Mouse (Mus musculus): ENCODE measurements around the gene Sox5. TPM values are rescaled to one million over a fixed set of nuclear protein-coding genes. Genes with fewer than 3 reads are reported as not detected.

The Sox5 gene
- polyA plus RNA-seq, 1 experiment from 2014 or later = 25.8 TPM

- peaks cover 15% of the 10 kb centered on the region for H3K4me1 ChIP-seq (ENCODE audit: control insufficient read depth, insufficient read depth, low read length)
- no peaks in the 10 kb centered on the region for H3K9me3 ChIP-seq (replicated peaks; ENCODE audit: control insufficient read depth, low read length)
- no peak overlapping the region for H3K27ac ChIP-seq (ENCODE audit: low read length)
- ATAC-seq (ENCODE audit: insufficient read depth, low FRiP score) = no peak
- 86% methylated on average over 14 of the region's 14 CpGs for WGBS
- no peak overlapping the region for H3K9ac ChIP-seq (ENCODE audit: low read length)
- H3K36me3 ChIP-seq (ENCODE audit: control insufficient read depth, insufficient read depth, low read length) = no peaks in the 10 kb centered on the region
- no peak overlapping the region for H3K4me2 ChIP-seq (ENCODE audit: low read depth, low read length)
- H3K4me3 ChIP-seq (replicated peaks; ENCODE audit: low read length) = no peak overlapping the region
- no peaks in the 10 kb centered on the region for H3K27me3 ChIP-seq (ENCODE audit: control insufficient read depth, insufficient read depth, low read length)
Observed at GRCm38 (mm10) chr6:144756444-144756843, 25.3 kb downstream of the Sox5 start.

DNA sequence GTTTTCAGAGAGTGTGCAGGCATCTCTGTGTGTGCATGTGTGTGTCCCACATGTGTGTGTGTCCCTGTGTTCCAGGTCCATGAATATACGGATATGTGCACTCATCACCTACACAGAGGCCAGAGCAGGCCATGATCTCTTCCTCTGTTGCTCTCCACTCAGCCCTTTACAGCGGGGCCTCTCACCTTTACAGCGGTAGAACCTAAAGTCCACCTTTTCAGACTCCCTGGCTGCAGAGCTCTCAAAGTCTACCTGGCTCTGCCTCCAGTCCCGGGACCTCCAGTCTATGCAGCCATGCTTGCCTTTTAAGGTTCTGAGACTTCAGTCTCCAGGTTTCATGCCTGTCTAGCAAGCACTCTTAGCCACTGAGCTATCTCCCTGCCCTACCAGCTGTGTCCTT is 26.5 kb downstream of the Sox5 start:
- Histone ChIP-seq H3K4me1 (ENCODE audit: control insufficient read depth, insufficient read depth, low read length) (peaks cover 15% of the 10 kb centered on the region), H3K36me3 (ENCODE audit: control insufficient read depth, insufficient read depth, low read length) (no peaks in the 10 kb centered on the region), H3K4me3 (replicated peaks; ENCODE audit: low read length) (no peak overlapping the region), H3K9me3 (replicated peaks; ENCODE audit: control insufficient read depth, low read length) (no peaks in the 10 kb centered on the region), H3K4me2 (ENCODE audit: low read depth, low read length) (no peak overlapping the region), H3K27me3 (ENCODE audit: control insufficient read depth, insufficient read depth, low read length) (no peaks in the 10 kb centered on the region), H3K9ac (ENCODE audit: low read length) (no peak overlapping the region), H3K27ac (ENCODE audit: low read length) (no peak overlapping the region)
- WGBS = 90% methylated on average over 4 of the region's 4 CpGs
- no peak for ATAC-seq (ENCODE audit: insufficient read depth, low FRiP score)

DNA sequence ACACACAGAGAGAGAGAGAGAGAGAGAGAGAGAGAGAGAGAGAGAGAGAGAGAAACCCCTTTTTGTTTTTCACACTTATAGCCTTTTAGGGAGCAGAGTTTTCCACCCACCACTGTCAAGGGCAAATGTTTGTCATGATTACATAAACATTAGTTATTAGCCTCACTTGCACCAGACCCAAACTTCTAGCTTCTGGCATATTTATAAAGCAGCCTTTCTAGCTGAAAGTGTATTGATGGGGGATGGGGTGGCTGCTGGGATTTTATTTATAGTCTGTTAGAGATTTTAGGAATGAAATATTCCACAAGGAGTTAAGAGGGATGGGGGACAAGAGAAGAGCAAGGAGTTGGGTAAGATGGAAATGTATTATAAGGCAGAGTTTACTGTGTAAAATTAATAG is 27.4 kb downstream of the Sox5 start:
- no peak for ATAC-seq (ENCODE audit: insufficient read depth, low FRiP score)
- peaks cover 15% of the 10 kb centered on the region for H3K4me1 ChIP-seq (ENCODE audit: control insufficient read depth, insufficient read depth, low read length)
- no peak overlapping the region for H3K4me3 ChIP-seq (replicated peaks; ENCODE audit: low read length)
- no peak overlapping the region for H3K9ac ChIP-seq (ENCODE audit: low read length)
- no peaks in the 10 kb centered on the region for H3K36me3 ChIP-seq (ENCODE audit: control insufficient read depth, insufficient read depth, low read length)
- no peaks in the 10 kb centered on the region for H3K9me3 ChIP-seq (replicated peaks; ENCODE audit: control insufficient read depth, low read length)
- H3K4me2 ChIP-seq (ENCODE audit: low read depth, low read length) = no peak overlapping the region
- H3K27ac ChIP-seq (ENCODE audit: low read length) = peak overlapping the region; percentile 44; the same call in 1 of the 2 replicates
- no peaks in the 10 kb centered on the region for H3K27me3 ChIP-seq (ENCODE audit: control insufficient read depth, insufficient read depth, low read length)

DNA sequence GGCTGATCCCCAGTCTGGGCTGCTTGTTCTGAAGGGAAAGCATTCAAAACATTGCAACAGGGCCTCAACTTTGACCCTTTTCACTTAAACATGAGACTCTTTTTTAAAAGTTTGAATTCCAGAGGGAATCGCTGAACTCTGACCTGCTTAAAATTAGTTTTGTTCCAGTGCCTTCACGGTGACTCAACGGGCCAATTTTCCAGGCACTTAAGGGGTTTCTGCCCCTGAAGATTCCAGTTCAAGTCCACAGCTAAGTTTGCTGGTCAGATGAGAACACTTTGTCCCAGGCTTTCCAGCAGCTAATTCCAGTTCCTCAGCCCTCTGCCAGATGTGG is 27.8 kb downstream of the Sox5 start:
- peaks cover 13% of the 10 kb centered on the region for H3K4me1 ChIP-seq (ENCODE audit: control insufficient read depth, insufficient read depth, low read length)
- WGBS = 21% methylated on average over 3 of the region's 3 CpGs
- H3K36me3 ChIP-seq (ENCODE audit: control insufficient read depth, insufficient read depth, low read length) = no peaks in the 10 kb centered on the region
- H3K9ac ChIP-seq (ENCODE audit: low read length) = no peak overlapping the region
- no peak overlapping the region for H3K4me3 ChIP-seq (replicated peaks; ENCODE audit: low read length)
- H3K4me2 ChIP-seq (ENCODE audit: low read depth, low read length) = no peak overlapping the region
- ATAC-seq (ENCODE audit: insufficient read depth, low FRiP score) = no peak
- no peaks in the 10 kb centered on the region for H3K27me3 ChIP-seq (ENCODE audit: control insufficient read depth, insufficient read depth, low read length)
- peak overlapping the region; percentile 44; the same call in 1 of the 2 replicates for H3K27ac ChIP-seq (ENCODE audit: low read length)
- H3K9me3 ChIP-seq (replicated peaks; ENCODE audit: control insufficient read depth, low read length) = no peaks in the 10 kb centered on the region

- WGBS = 59% methylated on average over 13 of the region's 13 CpGs
Observed at GRCm38 (mm10) chr6:144753225-144753962, 28.4 kb downstream of the Sox5 start.

GRCm38 (mm10) chr6:144751581-144751980 is 30.2 kb downstream of the Sox5 start:
- no peaks in the 10 kb centered on the region for H3K36me3 ChIP-seq (ENCODE audit: control insufficient read depth, insufficient read depth, low read length)
- no peak overlapping the region for H3K9ac ChIP-seq (ENCODE audit: low read length)
- H3K4me3 ChIP-seq (replicated peaks; ENCODE audit: low read length) = no peak overlapping the region
- no peak overlapping the region for H3K4me2 ChIP-seq (ENCODE audit: low read depth, low read length)
- ATAC-seq (ENCODE audit: insufficient read depth, low FRiP score) = no peak
- H3K9me3 ChIP-seq (replicated peaks; ENCODE audit: control insufficient read depth, low read length) = no peaks in the 10 kb centered on the region
- no peak overlapping the region for H3K27ac ChIP-seq (ENCODE audit: low read length)
- no peaks in the 10 kb centered on the region for H3K27me3 ChIP-seq (ENCODE audit: control insufficient read depth, insufficient read depth, low read length)
- peaks cover 12% of the 10 kb centered on the region for H3K4me1 ChIP-seq (ENCODE audit: control insufficient read depth, insufficient read depth, low read length)
- WGBS = 85% methylated on average over 4 of the region's 4 CpGs

More at GRCm38 (mm10) chr6:144753225-144753962, 28.4 kb downstream of the Sox5 start:
- Histone ChIP-seq H3K27ac (ENCODE audit: low read length) (peak overlapping the region; percentile 44; the same call in 1 of the 2 replicates), H3K4me2 (ENCODE audit: low read depth, low read length) (no peak overlapping the region), H3K36me3 (ENCODE audit: control insufficient read depth, insufficient read depth, low read length) (no peaks in the 10 kb centered on the region), H3K9me3 (replicated peaks; ENCODE audit: control insufficient read depth, low read length) (no peaks in the 10 kb centered on the region), H3K4me3 (replicated peaks; ENCODE audit: low read length) (no peak overlapping the region), H3K9ac (ENCODE audit: low read length) (no peak overlapping the region), H3K27me3 (ENCODE audit: control insufficient read depth, insufficient read depth, low read length) (no peaks in the 10 kb centered on the region), H3K4me1 (ENCODE audit: control insufficient read depth, insufficient read depth, low read length) (peaks cover 12% of the 10 kb centered on the region)
- ATAC-seq (ENCODE audit: insufficient read depth, low FRiP score) = no peak

DNA sequence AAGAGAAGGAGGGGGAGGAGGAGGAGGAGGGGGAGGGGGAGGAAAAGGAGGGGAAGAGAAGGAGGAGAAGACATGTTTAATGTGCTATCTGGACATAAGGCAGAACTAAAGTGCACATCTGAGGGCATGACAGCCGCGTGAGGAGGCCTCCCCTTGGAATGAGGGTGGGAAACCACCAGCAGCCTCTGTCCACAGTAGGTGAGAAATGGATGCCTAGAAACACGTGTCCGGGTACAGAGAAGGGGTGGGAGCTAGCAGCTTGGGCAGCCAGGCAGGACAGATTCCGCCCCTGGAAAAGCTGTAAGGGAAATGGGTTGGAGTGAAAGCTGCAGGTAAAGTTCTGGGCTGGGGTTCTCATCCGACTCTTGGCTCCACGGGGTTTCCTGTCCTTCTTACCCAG is 31.6 kb downstream of the Sox5 start:
- Histone ChIP-seq H3K27me3 (ENCODE audit: control insufficient read depth, insufficient read depth, low read length) (no peaks in the 10 kb centered on the region), H3K9me3 (replicated peaks; ENCODE audit: control insufficient read depth, low read length) (no peaks in the 10 kb centered on the region), H3K4me2 (ENCODE audit: low read depth, low read length) (no peak overlapping the region), H3K36me3 (ENCODE audit: control insufficient read depth, insufficient read depth, low read length) (no peaks in the 10 kb centered on the region), H3K9ac (ENCODE audit: low read length) (no peak overlapping the region), H3K4me1 (ENCODE audit: control insufficient read depth, insufficient read depth, low read length) (peaks cover 12% of the 10 kb centered on the region), H3K4me3 (replicated peaks; ENCODE audit: low read length) (no peak overlapping the region), H3K27ac (ENCODE audit: low read length) (no peak overlapping the region)
- ATAC-seq (ENCODE audit: insufficient read depth, low FRiP score) = no peak
- 47% methylated on average over 7 of the region's 7 CpGs for WGBS

DNA sequence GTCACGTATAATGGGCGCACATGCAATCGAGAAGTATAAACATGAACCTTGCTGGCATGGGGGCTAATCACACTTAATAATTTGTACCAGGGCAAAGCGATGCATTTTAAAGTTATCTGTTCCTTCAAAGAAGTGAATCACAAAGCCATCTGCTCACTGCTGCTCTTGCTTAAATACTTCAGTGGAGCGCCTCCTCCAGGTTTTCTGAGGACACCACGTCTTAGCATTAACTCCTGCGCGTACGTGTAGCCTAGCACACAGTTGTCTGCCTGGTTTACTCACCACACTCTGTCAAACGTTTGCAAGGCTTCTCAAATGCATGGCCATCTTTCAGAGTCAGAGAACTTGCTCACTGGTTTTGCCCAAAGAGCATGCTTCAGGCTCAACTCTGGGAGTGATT is 35.3 kb downstream of the Sox5 start:
- no peaks in the 10 kb centered on the region for H3K36me3 ChIP-seq (ENCODE audit: control insufficient read depth, insufficient read depth, low read length)

GRCm38 (mm10) chr6:144742559-144742958 is 39.2 kb downstream of the Sox5 start:
- H3K4me2 ChIP-seq (ENCODE audit: low read depth, low read length) = no peak overlapping the region
- 51% methylated on average over 3 of the region's 3 CpGs for WGBS
- ATAC-seq (ENCODE audit: insufficient read depth, low FRiP score) = no peak

More for the DNA sequence above, 35.3 kb downstream of the Sox5 start:
- H3K27ac ChIP-seq (ENCODE audit: low read length) = no peak overlapping the region
- H3K4me1 ChIP-seq (ENCODE audit: control insufficient read depth, insufficient read depth, low read length) = 0 out of 2 replicates have a peak, but pooled peaks cover 7% of the 10 kb centered on the region
- no peak overlapping the region for H3K9ac ChIP-seq (ENCODE audit: low read length)
- no peak for ATAC-seq (ENCODE audit: insufficient read depth, low FRiP score)
- no peak overlapping the region for H3K4me2 ChIP-seq (ENCODE audit: low read depth, low read length)
- no peak overlapping the region for H3K4me3 ChIP-seq (replicated peaks; ENCODE audit: low read length)
- H3K9me3 ChIP-seq (replicated peaks; ENCODE audit: control insufficient read depth, low read length) = no peaks in the 10 kb centered on the region
- no peaks in the 10 kb centered on the region for H3K27me3 ChIP-seq (ENCODE audit: control insufficient read depth, insufficient read depth, low read length)
- 87% methylated on average over 10 of the region's 10 CpGs for WGBS

More at GRCm38 (mm10) chr6:144742559-144742958, 39.2 kb downstream of the Sox5 start:
- Histone ChIP-seq H3K4me3 (replicated peaks; ENCODE audit: low read length) (no peak overlapping the region), H3K9ac (ENCODE audit: low read length) (no peak overlapping the region), H3K27me3 (ENCODE audit: control insufficient read depth, insufficient read depth, low read length) (no peaks in the 10 kb centered on the region), H3K36me3 (ENCODE audit: control insufficient read depth, insufficient read depth, low read length) (no peaks in the 10 kb centered on the region), H3K4me1 (ENCODE audit: control insufficient read depth, insufficient read depth, low read length) (0 out of 2 replicates have a peak, but pooled peaks cover 7% of the 10 kb centered on the region), H3K9me3 (replicated peaks; ENCODE audit: control insufficient read depth, low read length) (no peaks in the 10 kb centered on the region), H3K27ac (ENCODE audit: low read length) (no peak overlapping the region)

Measured in stomach, embryonic 16.5 days (tissue).